ENCODE assay signal across 9 mouse cellular contexts in genomic region chr2:71751336-71751735, GRCm38 (mm10). TPM values are rescaled to one million over a fixed set of nuclear protein-coding genes. Genes with fewer than 3 reads are reported as not detected.
DNase-seq lines count a peak whose midpoint lies in the region; ATAC-seq and TF ChIP-seq lines count a peak whose summit lies in the region.
"Had no signal": no experiment of that assay in that cellular context is flagged by ENCODE, and none has a peak within 500 bp of the region (broad histone marks: within the 10 kb centered on the region; RNA-seq: fewer than 3 reads in every experiment).

No protein-coding gene starts in this region.

- ATAC-seq in stomach, embryonic 15.5 days (ENCODE audit: insufficient read depth, low FRiP score, low read depth) = peak; percentile 53; the same call in 1 of the 2 replicates
- ATAC-seq in stomach, postnatal 0 days (ENCODE audit: low FRiP score, low TSS enrichment) = no peak
- ATAC-seq in heart, postnatal 0 days (ENCODE audit: insufficient read depth, low read depth) = peak; percentile 75
- ATAC-seq in midbrain, embryonic 15.5 days (replicated peaks) = peak; percentile 39; the same call in 1 of the 2 replicates

- 67% methylated on average over 8 of the region's 8 CpGs for WGBS in heart, adult 2 months
- 77% methylated on average over 8 of the region's 8 CpGs for WGBS in stomach, embryonic 15.5 days
- 76% methylated on average over 8 of the region's 8 CpGs for WGBS in stomach, postnatal 0 days
- WGBS in heart, postnatal 0 days = 71% methylated on average over 8 of the region's 8 CpGs
- WGBS in midbrain, embryonic 15.5 days = 81% methylated on average over 8 of the region's 8 CpGs

- no peak overlapping the region for H3K4me3 ChIP-seq in heart, adult 2 months
- H3K4me3 ChIP-seq in stomach, embryonic 15.5 days (replicated peaks) = no peak overlapping the region
- H3K4me3 ChIP-seq in stomach, postnatal 0 days (ENCODE audit: low read depth, low read length) = no peak overlapping the region
- H3K4me3 ChIP-seq in heart, postnatal 0 days (ENCODE audit: low read depth, low read length) = no peak overlapping the region
- no peak overlapping the region for H3K4me3 ChIP-seq in midbrain, embryonic 15.5 days

- no peak for DNase-seq in heart, adult 2 months
- DNase-seq in heart, postnatal 10 days = no peak
- DNase-seq in stomach, postnatal 0 days (ENCODE audit: low spot score) = no peak
- no peak for DNase-seq in heart, postnatal 0 days (ENCODE audit: low spot score)
- no peak for DNase-seq in gastrocnemius, adult 8-10 months (ENCODE audit: low spot score in 2 of 2)
- DNase-seq in spleen, adult 18-20 months = no peak
- DNase-seq: cerebellum, adult 18-20 months had no signal

- H3K4me1 ChIP-seq in heart, adult 2 months (ENCODE audit: control insufficient read depth, insufficient read depth, low read length) = peaks cover 19% of the 10 kb centered on the region
- peaks cover 9% of the 10 kb centered on the region; the same call in 1 of the 2 replicates for H3K4me1 ChIP-seq in stomach, embryonic 15.5 days
- H3K4me1 ChIP-seq in stomach, postnatal 0 days (replicated peaks; ENCODE audit: control insufficient read depth, insufficient read depth) = no peaks in the 10 kb centered on the region
- 0 out of 2 replicates have a peak, but pooled peaks cover 10% of the 10 kb centered on the region for H3K4me1 ChIP-seq in heart, postnatal 0 days (ENCODE audit: control insufficient read depth, insufficient read depth)
- H3K4me1 ChIP-seq in midbrain, embryonic 15.5 days = peaks cover 14% of the 10 kb centered on the region

- no peaks in the 10 kb centered on the region for H3K27me3 ChIP-seq in heart, adult 2 months (ENCODE audit: control insufficient read depth, insufficient read depth, low read length)
- H3K27me3 ChIP-seq in stomach, embryonic 15.5 days (replicated peaks) = no peaks in the 10 kb centered on the region
- no peaks in the 10 kb centered on the region for H3K27me3 ChIP-seq in stomach, postnatal 0 days (ENCODE audit: control insufficient read depth, insufficient read depth, low read length)
- H3K27me3 ChIP-seq in heart, postnatal 0 days (ENCODE audit: control insufficient read depth, insufficient read depth, low read length) = no peaks in the 10 kb centered on the region
- H3K27me3 ChIP-seq in midbrain, embryonic 15.5 days (replicated peaks) = no peaks in the 10 kb centered on the region

- no peaks in the 10 kb centered on the region for H3K79me2 ChIP-seq in heart, adult 2 months (replicated peaks; ENCODE audit: control insufficient read depth, insufficient read depth, low read length)

- H3K4me2 ChIP-seq in stomach, embryonic 15.5 days = no peak overlapping the region
- no peak overlapping the region for H3K4me2 ChIP-seq in stomach, postnatal 0 days (replicated peaks; ENCODE audit: low read depth)
- no peak overlapping the region for H3K4me2 ChIP-seq in heart, postnatal 0 days (ENCODE audit: low read depth, low read length)
- H3K4me2 ChIP-seq in midbrain, embryonic 15.5 days = no peak overlapping the region

- H3K36me3 ChIP-seq in heart, adult 2 months (ENCODE audit: control insufficient read depth, insufficient read depth, low read length) = peaks cover 4% of the 10 kb centered on the region
- H3K36me3 ChIP-seq in stomach, embryonic 15.5 days = no peaks in the 10 kb centered on the region
- H3K36me3 ChIP-seq in stomach, postnatal 0 days (ENCODE audit: control insufficient read depth, insufficient read depth, low read length) = no peaks in the 10 kb centered on the region
- H3K36me3 ChIP-seq in heart, postnatal 0 days (replicated peaks; ENCODE audit: control insufficient read depth, insufficient read depth, low read length) = no peaks in the 10 kb centered on the region
- no peaks in the 10 kb centered on the region for H3K36me3 ChIP-seq in midbrain, embryonic 15.5 days (replicated peaks)

- no peak for TF ChIP-seq EP300 in heart, adult 2 months (IDR thresholded peaks at IDR 0.05; ENCODE audit: insufficient read depth, low read depth, low read length)
- no peak for TF ChIP-seq EP300 in stomach, postnatal 0 days (optimal IDR thresholded peaks at IDR 0.05)
- no peak for TF ChIP-seq EP300 in heart, postnatal 0 days (IDR thresholded peaks at IDR 0.05; ENCODE audit: low read depth)

- peak overlapping the region; percentile 71 for H3K27ac ChIP-seq in heart, adult 2 months
- no peak overlapping the region; the same call in 1 of the 2 replicates for H3K27ac ChIP-seq in stomach, embryonic 15.5 days
- H3K27ac ChIP-seq in stomach, postnatal 0 days (replicated peaks) = no peak overlapping the region
- H3K27ac ChIP-seq in heart, postnatal 0 days (ENCODE audit: low read depth) = peak overlapping the region; percentile 68
- no peak overlapping the region for H3K27ac ChIP-seq in midbrain, embryonic 15.5 days

- no peak for TF ChIP-seq CTCF in heart, adult 2 months (IDR thresholded peaks at IDR 0.05)
- TF ChIP-seq CTCF in stomach, postnatal 0 days (IDR thresholded peaks at IDR 0.05; ENCODE audit: low read depth) = no peak
- no peak for TF ChIP-seq CTCF in heart, postnatal 0 days (IDR thresholded peaks at IDR 0.05; ENCODE audit: low read depth)

- no peak overlapping the region for H3K9ac ChIP-seq in heart, adult 2 months (ENCODE audit: low read depth, low read length)
- no peak overlapping the region for H3K9ac ChIP-seq in stomach, embryonic 15.5 days
- H3K9ac ChIP-seq in stomach, postnatal 0 days (ENCODE audit: low read length) = no peak overlapping the region
- no peak overlapping the region for H3K9ac ChIP-seq in heart, postnatal 0 days (replicated peaks; ENCODE audit: low read depth, low read length)
- no peak overlapping the region for H3K9ac ChIP-seq in midbrain, embryonic 15.5 days

- no peak for TF ChIP-seq POLR2A in heart, adult 2 months (IDR thresholded peaks at IDR 0.05; ENCODE audit: insufficient read depth, low read depth, low read length)

- no peaks in the 10 kb centered on the region for H3K9me3 ChIP-seq in stomach, embryonic 15.5 days
- no peaks in the 10 kb centered on the region for H3K9me3 ChIP-seq in stomach, postnatal 0 days (ENCODE audit: control insufficient read depth, low read length)
- H3K9me3 ChIP-seq in heart, postnatal 0 days (replicated peaks; ENCODE audit: control insufficient read depth, low read length) = no peaks in the 10 kb centered on the region
- no peaks in the 10 kb centered on the region for H3K9me3 ChIP-seq in midbrain, embryonic 15.5 days

- intact Hi-C loops in heart, adult 2 months (cut with DNase I) = loop anchor here (1.0 kb wide), 2 partner anchors 40 to 78 kb away; no protein-coding TSS in a partner anchor
- intact Hi-C loops in heart, postnatal 10 days (cut with DNase I) = loop anchor here (5.0 kb wide), 2 partner anchors 36 to 39 kb away; no protein-coding TSS in a partner anchor

RNA-seq across cellular contexts. Expression of gene Itga6, which starts 5.9 kb away (rescaled TPM):
- total RNA-seq in heart, adult 2 months (2021) = 10 to 100 TPM; 45.3 to 65.8 TPM
- 31.8 and 58.9 TPM in 2 replicates for polyA plus RNA-seq in heart, adult 2 months (2012; rRNA removed)
- 10 to 100 TPM; 95.3 to 98.2 TPM for total RNA-seq in heart, postnatal 10 days (2021)
- 61.8 and 74.1 TPM in 2 replicates for polyA plus RNA-seq in stomach, embryonic 15.5 days (2015; fragmentation: Nextera tagmentation; extraction: Ambion mirVana)
- polyA plus RNA-seq in stomach, postnatal 0 days (2015; fragmentation: Nextera tagmentation; extraction: Ambion mirVana) = 51.5 and 51.9 TPM in 2 replicates
- total RNA-seq in heart, postnatal 0 days (2014; rRNA removed; ENCODE audit: low replicate concordance) = 69.2 and 101 TPM in 2 replicates
- 29.6 and 33.8 TPM in 2 replicates for polyA plus RNA-seq in heart, postnatal 0 days (2015; fragmentation: Nextera tagmentation; extraction: Ambion mirVana)
- polyA plus RNA-seq in midbrain, embryonic 15.5 days (2015; fragmentation: Nextera tagmentation; extraction: Ambion mirVana) = 18.6 and 19.2 TPM in 2 replicates
- 10 to 100 TPM; 10.0 to 15.1 (median 12.2) TPM for total RNA-seq in gastrocnemius, adult 8-10 months (2022)

Comparison
In these comparisons a context has a peak if more than half of its experiments do, and no peak if none do; other contexts are left out.
1. H3K27ac ChIP-seq: peak in heart, adult 2 months (single experiment) and heart, postnatal 0 days (single experiment); none in stomach, embryonic 15.5 days (single experiment), stomach, postnatal 0 days (single experiment) and midbrain, embryonic 15.5 days (single experiment).